Mouse (Mus musculus): ENCODE measurements around the gene Vps37b.

Vps37b gene

DNA sequence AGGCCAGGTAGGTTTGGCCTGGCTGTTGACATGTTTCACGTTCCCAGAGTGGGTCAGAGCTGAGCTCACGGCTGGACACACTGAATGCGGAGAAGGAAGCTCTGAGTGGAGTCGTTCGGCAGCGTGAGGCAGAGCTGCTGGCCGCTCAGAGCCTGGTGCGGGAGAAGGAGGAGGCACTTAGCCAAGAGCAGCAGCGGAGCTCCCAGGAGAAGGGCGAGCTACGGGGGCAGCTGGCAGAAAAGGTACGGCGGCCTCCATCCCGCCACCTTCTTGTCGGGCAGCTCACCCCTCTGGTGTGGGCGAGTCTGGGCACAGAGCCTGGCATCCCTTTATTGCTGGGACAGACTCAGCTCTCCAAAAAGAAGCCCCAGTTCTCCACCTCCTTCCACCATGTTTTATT lies 34.3 kb downstream of the Vps37b start:
- no peak for DNase-seq

DNA sequence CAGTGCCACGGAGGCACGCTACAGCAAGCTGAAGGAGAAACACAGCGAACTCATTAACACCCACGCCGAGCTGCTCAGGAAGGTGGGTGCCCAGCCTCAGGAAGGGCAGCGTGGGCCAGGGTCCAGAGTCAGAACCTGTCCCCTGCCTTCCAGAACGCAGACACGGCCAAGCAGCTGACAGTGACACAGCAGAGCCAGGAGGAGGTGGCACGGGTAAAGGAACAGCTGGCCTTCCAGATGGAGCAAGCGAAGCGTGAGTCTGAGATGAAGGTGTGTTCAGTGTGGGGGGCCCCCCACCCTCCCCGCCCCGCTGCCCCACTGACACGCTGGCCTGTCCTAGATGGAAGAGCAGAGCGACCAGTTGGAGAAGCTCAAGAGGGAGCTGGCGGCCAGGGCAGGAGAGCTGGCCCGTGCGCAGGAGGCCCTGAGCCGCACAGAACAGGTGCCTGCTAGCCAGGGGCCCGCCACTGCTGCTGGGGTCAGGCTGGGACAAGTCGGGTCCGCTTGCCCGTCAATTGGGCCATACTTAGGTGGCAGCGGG lies 34.8 kb downstream of the Vps37b start:
- no peak for DNase-seq

- no peak for DNase-seq
Measured at GRCm38 (mm10) chr5:123996695-123997094, 35.4 kb downstream of the Vps37b start.

DNA sequence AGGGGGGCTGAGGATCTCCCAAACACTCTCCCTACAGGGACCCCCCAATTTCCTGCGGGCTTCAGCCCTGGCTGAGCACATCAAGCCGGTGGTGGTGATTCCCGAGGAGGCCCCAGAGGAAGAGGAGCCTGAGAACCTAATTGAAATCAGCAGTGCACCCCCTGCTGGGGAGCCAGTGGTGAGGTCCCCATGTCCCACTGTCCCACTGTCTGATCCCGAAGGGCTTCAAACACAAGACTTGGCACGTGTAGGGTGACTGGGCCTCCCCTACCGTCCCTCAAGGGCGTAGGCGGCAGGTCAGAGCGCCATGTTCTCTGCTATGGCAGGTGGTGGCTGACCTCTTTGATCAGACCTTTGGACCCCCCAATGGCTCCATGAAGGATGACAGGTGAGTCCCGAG lies 35.9 kb downstream of the Vps37b start:
- DNase-seq = no peak

DNA sequence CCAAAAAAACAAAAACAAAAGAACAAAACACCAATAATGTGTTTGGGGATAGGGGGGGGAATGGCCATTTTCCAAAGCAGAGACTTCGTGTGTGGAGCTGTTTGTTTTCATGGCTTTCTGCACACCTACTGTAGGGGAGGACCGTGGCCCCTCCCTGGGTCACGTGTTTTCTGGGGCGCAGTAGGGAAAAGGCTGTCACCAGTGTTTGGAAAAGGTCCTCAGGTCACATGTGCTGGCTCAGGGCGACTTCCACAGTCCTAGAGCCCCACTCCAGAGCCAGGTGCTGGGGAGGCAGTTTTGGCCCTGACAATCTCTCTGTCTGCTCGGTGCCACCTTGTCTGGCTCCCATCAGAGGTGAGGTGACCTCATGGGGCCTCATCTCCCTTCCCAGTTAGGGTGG lies 36.7 kb downstream of the Vps37b start:
- DNase-seq = no peak

DNA sequence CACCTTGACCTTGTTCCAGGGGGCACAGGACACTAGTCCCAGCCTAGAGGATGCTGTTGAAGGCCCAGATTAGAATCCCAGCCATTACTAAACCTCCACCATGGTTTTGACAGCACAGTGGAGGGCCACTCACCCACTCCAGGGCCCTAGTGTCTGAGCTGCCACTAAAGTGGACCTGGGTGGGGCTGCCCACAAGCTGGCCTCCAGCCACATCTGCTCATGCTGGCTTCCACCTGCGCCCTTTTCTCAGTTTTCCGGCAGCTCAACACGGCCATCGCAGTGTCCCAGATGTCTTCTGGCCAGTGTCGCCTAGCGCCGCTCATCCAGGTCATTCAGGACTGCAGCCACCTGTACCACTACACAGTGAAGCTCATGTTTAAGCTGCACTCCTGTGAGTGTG lies 37.6 kb downstream of the Vps37b start:
- DNase-seq = no peak

DNA sequence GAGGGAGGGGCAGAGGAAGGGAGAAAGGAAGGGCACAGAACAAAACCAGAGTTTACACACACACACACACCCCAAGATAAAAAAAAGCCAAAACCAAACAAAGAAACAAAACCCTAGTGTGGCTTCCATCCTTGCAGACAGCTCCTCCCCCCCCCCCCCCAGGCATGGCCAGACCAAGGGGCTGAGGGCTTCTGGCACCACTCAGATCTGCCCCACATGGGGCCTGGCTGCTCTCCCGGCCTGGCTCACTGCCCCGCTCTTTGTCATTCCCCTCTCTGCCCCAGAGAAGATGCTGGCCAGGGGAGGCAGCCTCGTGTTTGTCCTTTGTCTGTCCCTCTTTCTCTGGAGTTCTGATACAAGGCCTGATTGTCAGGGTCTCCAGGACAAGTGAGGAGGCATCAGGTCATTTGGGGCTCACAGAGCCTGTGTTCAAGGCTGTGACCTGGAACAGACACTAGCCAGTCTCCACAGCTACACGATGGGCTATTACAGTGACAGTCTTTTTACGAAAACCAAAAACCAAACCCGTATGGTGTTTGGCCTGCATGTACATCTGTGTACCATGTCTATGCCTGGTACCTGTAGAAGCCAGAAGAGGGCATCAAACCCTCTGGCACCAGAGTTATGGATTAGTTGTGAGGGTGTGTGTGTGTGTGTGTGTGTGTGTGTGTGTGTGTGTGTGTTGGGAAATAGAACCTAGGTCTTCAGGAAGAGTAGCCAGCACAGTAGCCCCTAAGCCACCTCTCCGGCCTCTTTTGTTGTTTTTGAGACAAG lies 38.6 kb downstream of the Vps37b start:
- DNase-seq = no peak

- peak; percentile 92 for DNase-seq
Measured at GRCm38 (mm10) chr5:123992794-123993193, 39.3 kb downstream of the Vps37b start.

- peak; percentile 61 for DNase-seq
Measured at GRCm38 (mm10) chr5:123992193-123992637, 39.9 kb downstream of the Vps37b start.

- no peak for DNase-seq
Measured at GRCm38 (mm10) chr5:123991321-123991720, 40.7 kb downstream of the Vps37b start.

GRCm38 (mm10) chr5:123989941-123990885 lies 41.9 kb downstream of the Vps37b start:
- no peak for DNase-seq

GRCm38 (mm10) chr5:123987511-123987910 lies 44.6 kb downstream of the Vps37b start:
- DNase-seq = no peak

GRCm38 (mm10) chr5:123986925-123987324 lies 45.1 kb downstream of the Vps37b start:
- no peak for DNase-seq

- DNase-seq = no peak
Measured at GRCm38 (mm10) chr5:123985434-123985833, 46.6 kb downstream of the Vps37b start.

DNA sequence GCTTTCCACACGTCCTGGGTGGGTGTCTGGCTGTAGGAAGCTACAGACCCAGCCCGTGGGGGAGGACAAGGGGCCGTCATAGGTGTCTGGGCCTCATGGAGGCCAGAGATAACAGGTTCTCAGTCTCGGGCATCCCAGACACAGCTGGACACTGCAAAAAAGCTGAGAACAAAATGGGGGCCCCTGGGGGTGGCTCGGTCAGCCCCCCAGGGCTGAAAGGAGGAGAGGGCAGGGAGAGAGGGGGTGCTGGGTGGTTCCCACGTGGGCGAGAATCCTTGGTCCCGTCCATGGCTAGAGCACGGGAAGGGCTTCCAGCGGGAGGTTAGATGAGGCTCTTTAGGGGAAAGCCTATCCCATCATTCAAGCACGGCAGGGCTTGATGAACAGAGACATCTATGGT lies 49.2 kb downstream of the Vps37b start:
- DNase-seq = no peak

DNA sequence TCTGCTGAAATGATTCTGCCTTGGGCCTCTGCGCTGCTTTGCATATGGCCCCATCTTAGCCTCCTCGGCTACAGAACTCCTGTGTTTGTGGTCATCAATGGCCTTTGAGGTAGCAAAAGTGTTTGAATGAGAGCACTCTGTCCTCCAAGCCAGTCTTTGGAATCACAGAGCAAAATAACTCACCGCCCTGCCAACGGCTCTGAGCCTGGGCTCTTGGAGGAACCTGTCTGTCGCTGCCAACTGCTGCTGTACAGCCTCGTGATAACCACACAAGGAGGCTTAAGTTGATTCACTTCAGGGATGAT lies 50.9 kb downstream of the Vps37b start:
- DNase-seq = no peak

GRCm38 (mm10) chr5:123980521-123981249 lies 51.4 kb downstream of the Vps37b start:
- DNase-seq = no peak

DNA sequence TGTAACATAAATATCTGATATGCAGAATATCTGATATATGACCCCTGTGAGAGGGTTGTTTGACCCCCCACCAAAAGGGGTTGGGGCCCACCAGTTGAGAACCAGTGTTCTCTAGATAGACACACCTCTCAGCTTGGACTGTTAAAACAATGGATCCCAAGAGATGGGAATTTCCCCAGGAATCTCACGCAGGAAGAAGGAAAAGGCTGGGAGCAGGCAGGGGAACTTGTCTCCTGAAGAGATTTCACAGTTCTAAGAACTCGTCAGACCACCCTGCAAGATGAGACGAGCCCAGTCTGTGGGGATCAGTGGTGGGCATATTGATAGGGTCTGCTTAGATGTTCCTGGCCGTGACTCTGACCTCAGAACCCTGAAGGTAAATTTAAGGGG lies 52.1 kb downstream of the Vps37b start:
- DNase-seq = no peak

DNA sequence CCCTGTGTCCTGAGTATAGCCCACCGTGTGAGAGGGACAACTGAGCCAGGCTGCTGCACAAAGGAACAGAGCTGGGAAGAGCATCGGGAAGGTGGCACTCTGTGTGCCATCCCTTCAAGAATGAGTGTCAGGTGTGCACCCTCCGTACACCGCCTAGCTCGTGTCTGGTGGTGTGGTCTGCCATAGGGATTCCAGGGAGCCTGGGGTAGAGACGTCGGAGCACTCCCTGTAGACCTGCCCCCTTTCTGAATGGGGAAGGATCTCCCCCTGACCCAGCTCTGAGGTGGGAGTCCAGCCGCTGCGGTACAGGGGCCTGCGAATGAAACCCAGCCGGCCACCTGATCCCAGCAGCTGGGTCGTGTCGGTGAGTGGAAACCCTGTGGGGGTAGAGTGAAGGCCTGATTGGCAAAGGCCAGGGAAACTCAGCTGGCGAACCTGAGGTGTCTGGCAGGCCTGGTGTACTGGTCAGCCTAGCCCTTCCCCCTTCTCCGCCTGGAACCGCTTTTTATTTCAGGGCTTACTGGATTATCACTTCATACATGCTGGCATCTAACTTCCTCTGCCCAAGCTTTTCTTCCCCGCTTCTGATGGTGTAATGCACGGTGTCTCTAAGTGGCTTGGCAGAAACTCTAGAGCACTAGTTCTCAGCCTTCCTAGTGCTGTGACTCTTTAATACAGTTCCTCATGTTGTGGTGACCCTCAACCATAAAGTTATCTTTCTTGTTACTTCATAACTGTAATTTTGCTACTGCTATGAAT lies 52.7 kb downstream of the Vps37b start:
- no peak for DNase-seq

DNA sequence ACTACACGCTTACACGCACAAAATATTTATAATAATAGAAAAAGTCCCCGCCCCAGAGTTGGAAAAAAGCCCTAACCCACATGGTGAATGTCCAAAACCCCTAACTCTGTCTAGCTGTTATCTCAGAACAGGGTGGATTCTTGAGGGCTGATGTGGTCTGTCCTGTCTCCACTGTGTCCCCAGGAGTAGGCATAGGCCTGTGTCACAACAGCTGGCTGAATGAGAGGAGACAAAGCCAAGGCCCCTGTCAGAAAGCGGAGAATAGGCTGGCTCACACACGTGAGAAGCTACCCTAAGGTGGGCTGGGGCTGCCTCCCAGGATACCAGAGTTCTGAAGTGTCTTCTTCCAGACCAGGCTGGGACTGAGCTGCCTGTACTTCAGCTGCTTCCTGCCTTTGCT lies 53.9 kb downstream of the Vps37b start:
- no peak for DNase-seq

GRCm38 (mm10) chr5:123977231-123977630 lies 54.8 kb downstream of the Vps37b start:
- peak; percentile 49 for DNase-seq

- peak; percentile 80 for DNase-seq
Measured at GRCm38 (mm10) chr5:123975668-123976180, 56.3 kb downstream of the Vps37b start.

Data from kidney, adult 9 months (tissue).